Mouse (Mus musculus) heart, postnatal 10 days (tissue): ENCODE data around the gene Gm20498. TPM values are rescaled to one million over a fixed set of nuclear protein-coding genes. Genes with fewer than 3 reads are reported as not detected.
"Not testable (repeated sequence)": the region's sequence is repeated elsewhere in the genome, so short reads cannot be mapped to it uniquely, and the experiment has no call there.

Experiments used
- DNase-seq, 2 experiments: peaks; one replicate each; pipeline ENCODE4 v3.0.0; 2021
- intact Hi-C: fragments of 180-260 bp; cut with DNase I; formaldehyde crosslinking; loops from one replicate; pipeline ENCODE4 v1.15.1; 2025
- total RNA-seq, 2 experiments: library from RNA; stranded (reverse); gene quantifications; 2 replicates each; pipeline ENCODE4 v1.2.3; 2021

Gene Gm20498
- total RNA-seq: 10 to 100 TPM; 35.8 to 42.6 TPM

- DNase-seq: peak; percentile 89
- intact Hi-C loops: loop anchor here (2.0 kb wide), 1 partner anchor 62 kb away; the partner anchor contains the start of gene Med6
These were observed at the start of gene Gm20498, which contains the start of gene Synj2bp for GRCm38 (mm10) chr12:81532316-81533028. TSS of gene Gm20498 (minus strand) at chr12:81532905. TSS of gene Synj2bp (minus strand) at chr12:81532911.

GRCm38 (mm10) chr12:81568374-81568773, 35.7 kb upstream of the Gm20498 start, which contains the start of gene Adam21:
TSS of gene Adam21 (minus strand) at chr12:81568474.
- intact Hi-C loops: no loop called here
- no peak for DNase-seq

- intact Hi-C loops: no loop called here
These were observed 35.2 kb upstream of the Gm20498 start for GRCm38 (mm10) chr12:81567931-81568330.

GRCm38 (mm10) chr12:81564173-81564572, 31.5 kb upstream of the Gm20498 start:
- intact Hi-C loops: no loop called here
- DNase-seq: no peak

More at GRCm38 (mm10) chr12:81567931-81568330, 35.2 kb upstream of the Gm20498 start:
- DNase-seq: no peak

GRCm38 (mm10) chr12:81549286-81549685, 16.6 kb upstream of the Gm20498 start:
- intact Hi-C loops: no loop called here
- no peak for DNase-seq

GRCm38 (mm10) chr12:81547163-81547562, 14.5 kb upstream of the Gm20498 start:
- DNase-seq: no peak
- intact Hi-C loops: no loop called here

GRCm38 (mm10) chr12:81533029-81533419, 319 bp upstream of the Gm20498 start:
- intact Hi-C loops: loop anchor here (2.0 kb wide), 1 partner anchor 62 kb away; the partner anchor contains the start of gene Med6

GRCm38 (mm10) chr12:81530587-81530986, 2.1 kb downstream of the Gm20498 start:
- intact Hi-C loops: not testable (repeated sequence)

More at GRCm38 (mm10) chr12:81533029-81533419, 319 bp upstream of the Gm20498 start:
- peak in 1 of 2 experiments; percentile 4 for DNase-seq

GRCm38 (mm10) chr12:81496906-81497305, 35.8 kb downstream of the Gm20498 start:
- DNase-seq, intact Hi-C loops: not testable (repeated sequence)

More at GRCm38 (mm10) chr12:81530587-81530986, 2.1 kb downstream of the Gm20498 start:
- DNase-seq: not testable (repeated sequence)

GRCm38 (mm10) chr12:81490491-81490890, 42.2 kb downstream of the Gm20498 start:
- DNase-seq: no peak
- intact Hi-C loops: no loop called here

GRCm38 (mm10) chr12:81485311-81485710, 47.4 kb downstream of the Gm20498 start:
- DNase-seq: no peak
- intact Hi-C loops: loop anchor here (5.0 kb wide), 1 partner anchor 112 kb away; the partner anchor contains the start of gene Med6

GRCm38 (mm10) chr12:81484727-81485191, 47.9 kb downstream of the Gm20498 start, which contains the start of gene Cox16:
TSS of gene Cox16 (minus strand) at chr12:81485127.
- DNase-seq: peak; percentile 93
- intact Hi-C loops: loop anchor here (5.0 kb wide), 1 partner anchor 113 kb away; the partner anchor contains the start of gene Med6

- no peak for DNase-seq
- intact Hi-C loops: no loop called here
These were observed 48.5 kb downstream of the Gm20498 start for GRCm38 (mm10) chr12:81484212-81484611.

- DNase-seq: peak in 1 of 2 experiments; percentile 11
- intact Hi-C loops: no loop called here
These were observed 49.0 kb downstream of the Gm20498 start for GRCm38 (mm10) chr12:81483656-81484055.

GRCm38 (mm10) chr12:81459051-81459450, 73.7 kb downstream of the Gm20498 start:
- DNase-seq, intact Hi-C loops: not testable (repeated sequence)

GRCm38 (mm10) chr12:81438985-81439384, 93.7 kb downstream of the Gm20498 start:
- DNase-seq, intact Hi-C loops: not testable (repeated sequence)

GRCm38 (mm10) chr12:81434778-81435177, 97.9 kb downstream of the Gm20498 start:
- intact Hi-C loops, DNase-seq: not testable (repeated sequence)

GRCm38 (mm10) chr12:81421846-81422245, 110.9 kb downstream of the Gm20498 start, which contains the start of gene Adam4:
TSS of gene Adam4 (minus strand) at chr12:81421946.
- no peak for DNase-seq
- intact Hi-C loops: no loop called here

- DNase-seq: no peak
- intact Hi-C loops: no loop called here
These were observed 119.5 kb downstream of the Gm20498 start for GRCm38 (mm10) chr12:81413211-81413610.

GRCm38 (mm10) chr12:81408966-81409365, 123.7 kb downstream of the Gm20498 start:
- no peak for DNase-seq
- intact Hi-C loops: no loop called here

- intact Hi-C loops: loop anchor here (1.0 kb wide), 2 partner anchors 203 to 420 kb away; no protein-coding TSS in a partner anchor
- DNase-seq: peak; percentile 61 to 78
These were observed 130.5 kb downstream of the Gm20498 start for GRCm38 (mm10) chr12:81402187-81402586.
